Mouse (Mus musculus): Measurements from ENCODE around the gene Stx6.

Stx6 gene

DNA sequence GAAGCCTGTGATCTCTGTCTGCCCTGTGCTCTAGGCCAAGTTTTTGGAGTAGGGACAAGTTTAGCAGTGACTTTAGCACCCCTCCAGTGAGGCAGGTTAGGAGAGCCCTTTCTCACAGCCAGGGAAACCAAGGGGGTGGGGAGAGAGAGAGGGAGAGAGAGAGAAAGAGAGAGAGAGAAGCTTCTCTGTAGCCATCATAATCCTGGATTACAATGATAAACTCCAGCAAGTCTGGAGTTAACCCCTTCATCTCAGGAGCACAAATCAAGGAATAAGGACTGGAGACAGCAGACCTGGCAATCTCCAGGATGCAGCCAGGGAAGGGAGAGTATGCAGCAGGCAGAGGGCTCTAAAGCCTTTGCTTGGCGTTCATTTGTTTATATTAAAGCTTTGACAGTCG is 77.1 kb downstream of the Stx6 start:
- no peak for DNase-seq (ENCODE audit: low spot score)

DNA sequence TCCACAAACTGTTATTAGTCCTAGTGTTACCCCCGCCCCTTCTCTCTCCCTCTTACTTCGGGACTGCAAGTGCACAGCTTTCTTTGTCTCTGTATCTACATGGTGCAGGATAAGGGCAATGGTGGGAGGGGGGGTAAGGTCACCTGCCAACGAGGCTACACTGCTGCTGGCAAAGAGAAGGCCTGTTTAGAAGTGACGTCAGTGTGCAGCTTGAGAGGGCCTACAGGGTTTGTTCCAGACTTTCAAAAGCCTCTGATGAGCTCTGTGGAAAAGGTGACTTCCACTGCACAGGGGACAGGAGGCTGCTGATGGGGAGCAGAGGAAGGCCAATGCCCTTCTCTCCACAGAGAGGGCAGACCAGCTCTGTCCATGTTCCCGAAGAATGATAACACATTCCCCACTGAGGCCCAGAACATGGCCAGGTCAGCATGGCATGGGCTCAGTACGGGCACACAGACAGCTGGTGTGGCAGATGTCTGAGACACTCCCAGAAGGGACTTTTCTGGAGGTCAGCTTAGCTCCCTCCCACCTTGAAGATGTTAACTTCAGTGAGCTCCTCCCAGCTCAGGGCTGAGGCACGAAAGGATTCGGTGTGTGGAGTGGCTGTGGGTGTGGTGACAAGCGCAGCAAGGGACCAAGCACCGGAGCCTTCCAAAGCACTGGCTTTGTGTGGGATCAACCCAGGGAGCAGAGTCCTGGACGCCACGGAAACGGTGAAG is 78.0 kb downstream of the Stx6 start:
- DNase-seq (ENCODE audit: low spot score): no peak

DNA sequence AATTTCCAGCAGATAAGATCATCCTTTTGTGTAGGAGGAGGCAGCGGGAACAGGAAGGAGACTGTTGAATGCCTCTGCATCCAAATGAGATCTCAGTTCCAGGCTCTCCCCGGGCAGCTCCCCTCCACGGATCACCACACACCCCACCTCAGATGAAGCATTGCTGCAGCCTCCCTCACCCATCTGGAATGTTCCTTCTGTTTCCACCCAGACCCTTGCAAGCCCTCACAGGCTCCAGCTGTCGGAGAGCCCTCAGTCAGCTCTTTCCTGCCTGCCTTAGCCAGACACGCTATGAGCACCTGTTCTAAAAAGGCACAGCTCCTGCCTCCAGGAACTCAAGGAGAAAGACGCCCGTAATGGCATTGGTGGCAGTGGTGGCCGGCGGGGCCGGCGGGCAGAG is 78.9 kb downstream of the Stx6 start:
- no peak for DNase-seq (ENCODE audit: low spot score)

DNA sequence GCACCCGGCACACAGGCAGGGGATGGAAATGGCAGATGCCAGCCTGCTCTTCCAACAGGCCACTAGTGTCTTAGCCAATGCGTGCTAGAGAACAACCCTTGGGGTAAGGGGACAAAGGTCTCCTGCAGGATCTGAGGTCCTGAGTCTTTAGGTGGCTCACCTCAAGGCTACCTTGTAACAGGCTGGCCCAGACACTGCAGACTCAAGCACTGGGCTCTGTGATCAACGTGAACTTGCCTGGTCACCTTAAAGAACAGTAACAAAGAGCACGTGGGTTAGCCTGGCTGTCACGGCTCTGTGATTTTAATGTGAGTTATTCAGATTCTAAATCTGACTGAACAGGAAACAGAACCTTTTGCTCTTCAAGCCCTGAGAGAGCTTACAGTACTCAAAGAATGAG is 79.6 kb downstream of the Stx6 start:
- DNase-seq (ENCODE audit: low spot score): no peak

DNA sequence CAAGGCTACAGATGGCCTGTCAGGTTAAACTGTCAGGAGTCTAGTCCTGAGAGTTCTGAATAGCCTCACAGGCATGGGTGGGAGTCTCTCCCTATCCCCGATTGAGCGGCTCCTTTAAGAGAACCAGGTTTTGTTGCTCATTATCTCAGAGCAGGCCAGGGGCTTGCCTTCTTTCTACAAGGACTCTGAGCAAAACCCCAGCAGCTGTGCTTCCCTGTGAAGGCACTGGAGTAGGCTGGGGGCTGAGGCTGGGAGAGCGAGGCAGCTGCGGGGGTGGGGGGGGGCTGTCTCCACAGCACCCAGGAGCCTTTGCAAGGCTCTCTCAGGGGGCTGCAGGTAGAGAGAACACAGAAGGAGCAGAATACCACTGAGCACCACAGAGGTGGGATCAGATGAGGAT is 80.7 kb downstream of the Stx6 start:
- no peak for DNase-seq (ENCODE audit: low spot score)

- DNase-seq (ENCODE audit: low spot score): no peak
Observed at GRCm38 (mm10) chr1:155239962-155240717, 81.6 kb downstream of the Stx6 start.

- no peak for DNase-seq (ENCODE audit: low spot score)
Observed at GRCm38 (mm10) chr1:155241701-155242487, 83.4 kb downstream of the Stx6 start.

DNA sequence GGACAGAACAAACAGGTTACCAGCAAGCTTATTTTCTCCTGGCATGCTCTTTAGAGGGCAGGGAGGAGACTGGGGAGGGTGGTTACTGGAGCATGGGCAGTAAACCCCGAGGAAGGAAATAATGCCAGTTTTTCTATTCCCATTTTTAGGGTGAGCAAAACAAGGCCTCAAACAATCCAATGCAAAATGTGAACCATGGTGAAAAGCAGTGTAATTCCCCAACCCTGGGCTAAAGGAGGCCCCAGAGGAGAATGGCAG is 83.9 kb downstream of the Stx6 start:
- DNase-seq (ENCODE audit: low spot score): no peak

GRCm38 (mm10) chr1:155243797-155244770 is 85.6 kb downstream of the Stx6 start, which contains the start of gene BC034090:
BC034090 (minus strand) TSS chr1:155244444.
- peak; percentile 70 for DNase-seq (ENCODE audit: low spot score)

GRCm38 (mm10) chr1:155244771-155245211 is 86.3 kb downstream of the Stx6 start:
- no peak for DNase-seq (ENCODE audit: low spot score)

- DNase-seq (ENCODE audit: low spot score): no peak
Observed at GRCm38 (mm10) chr1:155245516-155245915, 87.0 kb downstream of the Stx6 start.

DNA sequence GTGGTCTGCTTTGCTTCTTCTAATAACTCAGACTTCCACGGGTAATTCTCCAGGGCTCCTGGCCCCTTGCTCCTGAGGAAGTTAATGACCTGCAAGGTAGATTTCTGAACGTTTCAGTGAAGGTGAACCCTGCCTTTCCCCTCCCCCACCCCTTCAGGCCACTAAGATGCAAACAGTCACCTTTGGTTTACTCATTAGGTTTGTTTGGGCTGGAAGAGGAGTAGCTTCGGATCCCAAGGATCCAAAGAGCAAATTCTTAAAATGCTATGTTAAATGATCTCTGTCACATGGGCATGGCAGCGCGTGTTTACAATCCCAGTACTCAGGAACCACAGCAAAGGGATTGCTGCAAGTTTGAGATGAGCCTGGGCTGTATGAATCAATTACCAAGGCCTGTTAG is 88.9 kb downstream of the Stx6 start:
- DNase-seq (ENCODE audit: low spot score): no peak

DNA sequence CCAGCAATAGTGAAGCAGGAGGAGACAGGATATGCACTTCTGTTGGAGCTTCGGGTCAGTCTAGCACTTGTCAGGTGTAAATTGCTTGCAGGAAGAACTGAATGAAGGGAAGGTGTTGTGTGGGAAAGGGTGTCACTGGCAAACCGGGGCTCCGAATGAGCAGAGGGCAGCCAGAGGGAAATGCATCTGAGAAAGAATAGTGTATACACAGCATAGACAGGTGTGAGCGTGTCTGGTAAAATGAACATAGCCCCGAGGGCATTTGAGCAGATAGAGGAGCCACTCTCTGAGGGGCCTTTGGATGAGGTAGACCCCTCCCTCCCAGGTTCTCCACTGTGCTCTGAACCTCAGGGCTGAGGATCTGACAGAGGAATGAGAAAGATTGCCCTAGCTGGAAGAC is 89.5 kb downstream of the Stx6 start:
- DNase-seq (ENCODE audit: low spot score): no peak

DNA sequence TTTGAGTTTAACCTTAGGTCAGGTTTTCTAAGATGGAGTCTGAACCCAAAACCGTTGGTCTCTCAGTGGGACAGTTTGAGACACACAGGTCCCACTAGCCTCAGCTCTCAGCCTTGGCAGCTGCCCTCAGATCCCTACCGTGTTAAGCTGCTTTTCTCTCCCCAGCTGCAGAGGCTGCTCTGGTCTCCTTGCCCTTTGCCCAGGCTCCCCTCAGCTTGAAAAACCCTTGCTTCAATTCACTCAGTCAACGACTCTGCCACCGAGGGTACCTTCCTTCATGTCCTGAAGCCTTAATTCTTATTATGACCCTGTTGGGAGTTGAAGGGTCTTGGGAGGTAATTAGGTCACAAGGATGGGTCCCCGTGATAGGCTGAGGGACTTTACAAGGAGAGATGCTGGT is 91.4 kb downstream of the Stx6 start:
- no peak for DNase-seq (ENCODE audit: low spot score)

DNA sequence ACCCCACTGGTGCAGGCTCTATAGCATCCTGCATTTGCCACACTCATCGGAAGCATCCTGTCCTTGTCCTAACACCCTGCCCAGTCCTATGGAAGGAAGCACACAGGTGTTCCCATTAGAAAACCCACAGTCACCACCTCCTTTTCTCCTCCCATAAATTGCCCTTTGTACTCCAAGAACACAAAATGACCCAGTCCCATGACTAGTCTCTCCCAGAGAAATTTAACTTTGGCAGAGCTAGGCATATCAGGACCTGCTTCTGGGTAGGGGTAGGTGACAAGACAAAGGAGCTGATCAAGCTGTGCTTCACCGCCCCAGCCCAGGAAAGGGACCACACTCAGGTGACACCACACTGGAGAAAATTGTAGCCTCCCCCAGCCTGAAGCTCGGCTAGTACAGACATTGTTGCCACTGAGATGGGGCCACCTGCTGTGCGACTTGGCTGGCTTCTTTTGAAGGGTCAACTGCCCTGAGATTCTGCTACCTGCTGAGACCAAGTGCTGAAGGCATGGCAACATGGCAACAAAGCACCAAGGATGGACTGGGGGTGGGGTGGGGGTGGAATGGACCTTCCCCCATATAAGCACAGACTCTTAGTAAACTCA is 92.1 kb downstream of the Stx6 start:
- DNase-seq (ENCODE audit: low spot score): no peak

GRCm38 (mm10) chr1:155251596-155251995 is 93.1 kb downstream of the Stx6 start:
- DNase-seq (ENCODE audit: low spot score): no peak

GRCm38 (mm10) chr1:155252631-155253121 is 94.2 kb downstream of the Stx6 start:
- DNase-seq (ENCODE audit: low spot score): no peak

DNA sequence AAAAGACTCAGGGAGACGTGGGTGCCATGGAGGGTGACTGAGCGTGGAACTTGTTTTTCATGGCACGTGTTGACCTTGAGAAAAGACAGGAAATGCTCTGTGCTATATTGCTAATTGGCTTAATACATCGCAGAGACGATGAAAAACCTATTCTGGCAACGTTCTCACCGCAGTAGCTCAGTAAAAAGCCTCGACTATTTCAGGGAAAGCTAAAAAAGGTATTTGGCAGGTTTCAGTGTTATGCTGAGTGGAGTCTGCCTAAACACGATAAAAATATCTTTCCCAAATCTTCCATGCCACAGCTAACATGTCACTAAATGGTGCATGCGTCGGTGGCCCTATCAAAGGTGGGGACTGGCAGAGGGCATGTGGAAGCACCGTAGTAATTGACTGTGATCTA is 94.6 kb downstream of the Stx6 start:
- no peak for DNase-seq (ENCODE audit: low spot score)

DNA sequence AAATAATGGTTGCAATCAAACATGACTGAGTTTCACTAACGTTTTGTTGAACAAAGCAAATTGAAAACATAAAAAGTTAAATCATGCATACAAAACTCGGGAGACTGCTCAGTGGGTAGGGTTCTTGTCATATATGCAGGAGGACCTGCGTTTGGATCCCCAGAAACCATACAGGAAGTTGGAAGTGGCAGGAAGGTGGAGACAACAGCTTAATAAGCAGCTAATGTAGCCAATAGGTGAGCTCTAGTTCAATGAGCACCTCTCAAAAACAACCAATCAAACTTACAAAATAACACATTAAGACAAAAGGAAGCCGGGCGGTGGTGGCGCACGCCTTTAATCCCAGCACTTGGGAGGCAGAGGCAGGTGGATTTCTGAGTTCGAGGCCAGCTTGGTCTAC is 95.8 kb downstream of the Stx6 start:
- no peak for DNase-seq (ENCODE audit: low spot score)

Measured in ovary, postnatal 10 days (tissue).